Mouse (Mus musculus): ENCODE measurements around the gene Dohh. TPM values are rescaled to one million over a fixed set of nuclear protein-coding genes. Genes with fewer than 3 reads are reported as not detected.

Dohh gene
- polyA plus RNA-seq, 1 experiment: 34.1 TPM

- Histone ChIP-seq H3K4me3 (replicated peaks) (peak overlapping the region; percentile 86), H3K36me3 (ENCODE audit: control insufficient read depth) (peaks cover 28% of the 10 kb centered on the region), H3K9me3 (ENCODE audit: control insufficient read depth, low read length) (no peaks in the 10 kb centered on the region), H3K27me3 (ENCODE audit: control insufficient read depth) (no peaks in the 10 kb centered on the region), H3K4me1 (ENCODE audit: control insufficient read depth) (peaks cover 87% of the 10 kb centered on the region)
- TF ChIP-seq TAL1 (IDR thresholded peaks at IDR 0.05; ENCODE audit: low read length): no peak
- no peak for TF ChIP-seq GATA1 (IDR thresholded peaks at IDR 0.05; ENCODE audit: low read length)
Measured at GRCm38 (mm10) chr10:81356352-81356990, 27.8 kb upstream of the Dohh start.

- H3K4me1 ChIP-seq (ENCODE audit: control insufficient read depth): peaks cover 87% of the 10 kb centered on the region
- TF ChIP-seq GATA1 (IDR thresholded peaks at IDR 0.05; ENCODE audit: low read length): no peak
- no peak for TF ChIP-seq TAL1 (IDR thresholded peaks at IDR 0.05; ENCODE audit: low read length)
- H3K27me3 ChIP-seq (ENCODE audit: control insufficient read depth): no peaks in the 10 kb centered on the region
- peaks cover 35% of the 10 kb centered on the region for H3K36me3 ChIP-seq (ENCODE audit: control insufficient read depth)
- peak within 1 kb of the TSS; percentile 86 for H3K4me3 ChIP-seq (replicated peaks)
- H3K9me3 ChIP-seq (ENCODE audit: control insufficient read depth, low read length): no peaks in the 10 kb centered on the region
Measured at GRCm38 (mm10) chr10:81356991-81357844, 27.0 kb upstream of the Dohh start, which contains the start of gene Mfsd12. Gene Mfsd12 (plus strand): TSS chr10:81357491.

GRCm38 (mm10) chr10:81358209-81358608 lies 26.0 kb upstream of the Dohh start:
- peaks cover 88% of the 10 kb centered on the region for H3K4me1 ChIP-seq (ENCODE audit: control insufficient read depth)
- H3K9me3 ChIP-seq (ENCODE audit: control insufficient read depth, low read length): no peaks in the 10 kb centered on the region
- H3K4me3 ChIP-seq (replicated peaks): peak overlapping the region; percentile 86
- no peaks in the 10 kb centered on the region for H3K27me3 ChIP-seq (ENCODE audit: control insufficient read depth)
- H3K36me3 ChIP-seq (ENCODE audit: control insufficient read depth): peaks cover 45% of the 10 kb centered on the region
- no peak for TF ChIP-seq TAL1 (IDR thresholded peaks at IDR 0.05; ENCODE audit: low read length)
- no peak for TF ChIP-seq GATA1 (IDR thresholded peaks at IDR 0.05; ENCODE audit: low read length)

GRCm38 (mm10) chr10:81358841-81359240 lies 25.4 kb upstream of the Dohh start:
- Histone ChIP-seq H3K36me3 (ENCODE audit: control insufficient read depth) (peaks cover 51% of the 10 kb centered on the region), H3K4me1 (ENCODE audit: control insufficient read depth) (peaks cover 91% of the 10 kb centered on the region), H3K27me3 (ENCODE audit: control insufficient read depth) (no peaks in the 10 kb centered on the region), H3K9me3 (ENCODE audit: control insufficient read depth, low read length) (peaks cover 2% of the 10 kb centered on the region; the same call in 1 of the 2 replicates), H3K4me3 (replicated peaks) (peak overlapping the region; percentile 86)
- TF ChIP-seq TAL1 (IDR thresholded peaks at IDR 0.05; ENCODE audit: low read length) (no peak), GATA1 (IDR thresholded peaks at IDR 0.05; ENCODE audit: low read length) (no peak)

GRCm38 (mm10) chr10:81360721-81361120 lies 23.5 kb upstream of the Dohh start:
- Histone ChIP-seq H3K36me3 (ENCODE audit: control insufficient read depth) (peaks cover 70% of the 10 kb centered on the region), H3K9me3 (ENCODE audit: control insufficient read depth, low read length) (peaks cover 2% of the 10 kb centered on the region; the same call in 1 of the 2 replicates), H3K27me3 (ENCODE audit: control insufficient read depth) (no peaks in the 10 kb centered on the region), H3K4me3 (replicated peaks) (peak overlapping the region; percentile 35), H3K4me1 (ENCODE audit: control insufficient read depth) (peaks cover 96% of the 10 kb centered on the region)
- TF ChIP-seq GATA1 (IDR thresholded peaks at IDR 0.05; ENCODE audit: low read length) (no peak), TAL1 (IDR thresholded peaks at IDR 0.05; ENCODE audit: low read length) (no peak)

GRCm38 (mm10) chr10:81362336-81362949 lies 21.8 kb upstream of the Dohh start:
- TF ChIP-seq TAL1 (IDR thresholded peaks at IDR 0.05; ENCODE audit: low read length) (peak; percentile 73), GATA1 (IDR thresholded peaks at IDR 0.05; ENCODE audit: low read length) (peak; percentile 71)
- peak overlapping the region; percentile 57 for H3K4me3 ChIP-seq (replicated peaks)
- H3K27me3 ChIP-seq (ENCODE audit: control insufficient read depth): no peaks in the 10 kb centered on the region
- peaks cover 2% of the 10 kb centered on the region; the same call in 1 of the 2 replicates for H3K9me3 ChIP-seq (ENCODE audit: control insufficient read depth, low read length)
- H3K36me3 ChIP-seq (ENCODE audit: control insufficient read depth): peaks cover 87% of the 10 kb centered on the region
- H3K4me1 ChIP-seq (ENCODE audit: control insufficient read depth): peaks cover 100% of the 10 kb centered on the region

- Histone ChIP-seq H3K4me3 (replicated peaks) (peak overlapping the region; percentile 57), H3K36me3 (ENCODE audit: control insufficient read depth) (peaks cover 99% of the 10 kb centered on the region)
- TF ChIP-seq TAL1 (IDR thresholded peaks at IDR 0.05; ENCODE audit: low read length) (no peak), GATA1 (IDR thresholded peaks at IDR 0.05; ENCODE audit: low read length) (no peak)
Measured at GRCm38 (mm10) chr10:81363436-81364346, 20.5 kb upstream of the Dohh start.

GRCm38 (mm10) chr10:81364666-81365065 lies 19.6 kb upstream of the Dohh start:
- Histone ChIP-seq H3K36me3 (ENCODE audit: control insufficient read depth) (peaks cover 100% of the 10 kb centered on the region), H3K4me3 (replicated peaks) (peak overlapping the region; percentile 21), H3K27me3 (ENCODE audit: control insufficient read depth) (no peaks in the 10 kb centered on the region; the same call in 1 of the 2 replicates), H3K4me1 (ENCODE audit: control insufficient read depth) (peaks cover 95% of the 10 kb centered on the region), H3K9me3 (ENCODE audit: control insufficient read depth, low read length) (peaks cover 2% of the 10 kb centered on the region; the same call in 1 of the 2 replicates)
- no peak for TF ChIP-seq GATA1 (IDR thresholded peaks at IDR 0.05; ENCODE audit: low read length)
- no peak for TF ChIP-seq TAL1 (IDR thresholded peaks at IDR 0.05; ENCODE audit: low read length)

More at GRCm38 (mm10) chr10:81363436-81364346, 20.5 kb upstream of the Dohh start:
- H3K4me1 ChIP-seq (ENCODE audit: control insufficient read depth): peaks cover 100% of the 10 kb centered on the region
- H3K9me3 ChIP-seq (ENCODE audit: control insufficient read depth, low read length): peaks cover 2% of the 10 kb centered on the region; the same call in 1 of the 2 replicates
- no peaks in the 10 kb centered on the region; the same call in 1 of the 2 replicates for H3K27me3 ChIP-seq (ENCODE audit: control insufficient read depth)
